ENCODE assay signal across 28 mouse cellular contexts in the genomic region with DNA sequence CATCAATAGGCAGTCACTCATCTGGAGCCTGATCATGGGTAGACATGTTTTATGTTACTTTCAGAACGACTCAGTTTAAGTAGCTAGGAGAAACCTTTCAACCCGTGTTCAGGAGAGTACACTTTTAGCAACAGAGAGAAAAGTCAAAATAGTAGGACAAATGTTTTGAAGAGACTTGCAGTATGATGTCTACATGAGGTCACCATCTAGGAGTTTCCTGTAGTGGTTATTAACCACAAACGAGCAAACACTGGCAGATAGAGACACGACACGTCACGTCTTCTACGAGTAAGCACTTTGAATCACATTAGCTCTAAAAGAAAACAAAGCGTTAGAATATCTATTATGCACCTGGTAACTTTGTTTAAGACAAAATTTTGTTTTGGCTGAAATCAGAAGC.
DNase-seq lines count a peak whose midpoint lies in the region; ATAC-seq and TF ChIP-seq lines count a peak whose summit lies in the region.
"Had no signal": no experiment of that assay in that cellular context is flagged by ENCODE, and none has a peak within 500 bp of the region (broad histone marks: within the 10 kb centered on the region; RNA-seq: fewer than 3 reads in every experiment).

No protein-coding gene starts in this region.

- H3K36me3 ChIP-seq in forebrain, embryonic 15.5 days: no peaks in the 10 kb centered on the region
- no peaks in the 10 kb centered on the region for H3K36me3 ChIP-seq in forebrain, embryonic 11.5 days (ENCODE audit: control insufficient read depth, insufficient read depth, low read length)
- H3K36me3 ChIP-seq in midbrain, embryonic 11.5 days (ENCODE audit: control insufficient read depth, insufficient read depth, low read length): no peaks in the 10 kb centered on the region
- H3K36me3 ChIP-seq in midbrain, postnatal 0 days (ENCODE audit: insufficient read depth, low read length): no peaks in the 10 kb centered on the region
- H3K36me3 ChIP-seq: embryonic facial prominence, embryonic 12.5 days; embryonic facial prominence, embryonic 15.5 days; forebrain, embryonic 12.5 days; heart, embryonic 10.5 days; heart, embryonic 13.5 days; hindbrain, embryonic 13.5 days had no signal

- H3K4me2 ChIP-seq in forebrain, embryonic 15.5 days (replicated peaks): no peak overlapping the region
- H3K4me2 ChIP-seq in forebrain, embryonic 11.5 days (ENCODE audit: low read depth, low read length, severe bottlenecking): no peak overlapping the region
- no peak overlapping the region for H3K4me2 ChIP-seq in midbrain, embryonic 11.5 days
- H3K4me2 ChIP-seq in midbrain, postnatal 0 days (ENCODE audit: low read depth, low read length, poor library complexity, severe bottlenecking): no peak overlapping the region
- H3K4me2 ChIP-seq: embryonic facial prominence, embryonic 12.5 days; embryonic facial prominence, embryonic 15.5 days; forebrain, embryonic 12.5 days; heart, embryonic 13.5 days; hindbrain, embryonic 13.5 days had no signal

- peaks cover 23% of the 10 kb centered on the region for H3K4me1 ChIP-seq in forebrain, embryonic 15.5 days
- H3K4me1 ChIP-seq in forebrain, embryonic 11.5 days (replicated peaks; ENCODE audit: control insufficient read depth, insufficient read depth, low read length): no peaks in the 10 kb centered on the region
- H3K4me1 ChIP-seq in midbrain, embryonic 11.5 days (ENCODE audit: control insufficient read depth, insufficient read depth, low read length): peaks cover 3% of the 10 kb centered on the region; the same call in 1 of the 2 replicates
- H3K4me1 ChIP-seq in midbrain, postnatal 0 days (ENCODE audit: insufficient read depth, low read length): no peaks in the 10 kb centered on the region
- H3K4me1 ChIP-seq: embryonic facial prominence, embryonic 15.5 days; heart, embryonic 10.5 days; heart, embryonic 13.5 days had no signal

- no peak for TF ChIP-seq CTCF in midbrain, postnatal 0 days (IDR thresholded peaks at IDR 0.05)

- H3K27me3 ChIP-seq in forebrain, embryonic 15.5 days: no peaks in the 10 kb centered on the region
- H3K27me3 ChIP-seq in forebrain, embryonic 11.5 days (ENCODE audit: control insufficient read depth, insufficient read depth, low read length): no peaks in the 10 kb centered on the region
- no peaks in the 10 kb centered on the region for H3K27me3 ChIP-seq in midbrain, embryonic 11.5 days (ENCODE audit: control insufficient read depth, insufficient read depth, low read length)
- H3K27me3 ChIP-seq in midbrain, postnatal 0 days (ENCODE audit: insufficient read depth, low read length): no peaks in the 10 kb centered on the region
- H3K27me3 ChIP-seq: embryonic facial prominence, embryonic 12.5 days; embryonic facial prominence, embryonic 15.5 days; forebrain, embryonic 12.5 days; heart, embryonic 13.5 days; hindbrain, embryonic 13.5 days had no signal

- H3K27ac ChIP-seq in forebrain, embryonic 15.5 days (replicated peaks): peak overlapping the region; percentile 52
- H3K27ac ChIP-seq in forebrain, embryonic 11.5 days (ENCODE audit: low read depth, low read length): no peak overlapping the region
- H3K27ac ChIP-seq in midbrain, embryonic 11.5 days (ENCODE audit: low read depth, low read length): no peak overlapping the region
- H3K27ac ChIP-seq in midbrain, postnatal 0 days (ENCODE audit: low read depth, low read length): no peak overlapping the region
- H3K27ac ChIP-seq: embryonic facial prominence, embryonic 12.5 days; embryonic facial prominence, embryonic 15.5 days; forebrain, embryonic 12.5 days; heart, adult 2 months; heart, embryonic 10.5 days; heart, embryonic 13.5 days; hindbrain, postnatal 0 days had no signal

- no peak overlapping the region for H3K4me3 ChIP-seq in forebrain, embryonic 15.5 days
- no peak overlapping the region for H3K4me3 ChIP-seq in forebrain, embryonic 11.5 days (ENCODE audit: low read depth, low read length)
- H3K4me3 ChIP-seq in midbrain, embryonic 11.5 days (ENCODE audit: low read depth, low read length): no peak overlapping the region
- no peak overlapping the region for H3K4me3 ChIP-seq in midbrain, postnatal 0 days (ENCODE audit: low read depth, low read length)
- H3K4me3 ChIP-seq: embryonic facial prominence, embryonic 12.5 days; embryonic facial prominence, embryonic 15.5 days; forebrain, embryonic 12.5 days; heart, adult 2 months; heart, embryonic 10.5 days; heart, embryonic 13.5 days; hindbrain, embryonic 13.5 days had no signal

- no peak for DNase-seq in forebrain, embryonic 11.5 days (ENCODE audit: low spot score)
- DNase-seq in midbrain, embryonic 11.5 days (ENCODE audit: low spot score, missing footprints): peak; percentile 70
- DNase-seq in midbrain, postnatal 0 days (ENCODE audit: low spot score): no peak
- DNase-seq in right cerebral cortex, postnatal 10 days (ENCODE audit: low spot score in 2 of 2): no peak
- no peak for DNase-seq in thymus, postnatal 14 days
- DNase-seq in thymus, postnatal 4 days: no peak
- DNase-seq: adrenal gland, adult 8-10 months; adrenal gland, postnatal 25 days; cerebellum, adult 18-20 months; cerebellum, adult 9-10 months; cerebellum, postnatal 14 days; gastrocnemius, postnatal 25 days; heart, adult 2 months; heart, postnatal 14 days; heart, postnatal 4 days had no signal

- H3K9me3 ChIP-seq in forebrain, embryonic 15.5 days: no peaks in the 10 kb centered on the region
- no peaks in the 10 kb centered on the region for H3K9me3 ChIP-seq in forebrain, embryonic 11.5 days (ENCODE audit: control insufficient read depth, low read length)
- no peaks in the 10 kb centered on the region for H3K9me3 ChIP-seq in midbrain, embryonic 11.5 days (ENCODE audit: control insufficient read depth, low read length)
- H3K9me3 ChIP-seq in midbrain, postnatal 0 days (ENCODE audit: low read length): no peaks in the 10 kb centered on the region
- H3K9me3 ChIP-seq: embryonic facial prominence, embryonic 12.5 days; embryonic facial prominence, embryonic 15.5 days; forebrain, embryonic 12.5 days; heart, embryonic 10.5 days; heart, embryonic 13.5 days; hindbrain, embryonic 13.5 days had no signal

- 58% methylated on average over 8 of the region's 8 CpGs for WGBS in forebrain, embryonic 15.5 days
- WGBS in forebrain, embryonic 11.5 days: 81% methylated on average over 8 of the region's 8 CpGs
- WGBS in midbrain, embryonic 11.5 days: 87% methylated on average over 8 of the region's 8 CpGs
- WGBS in midbrain, postnatal 0 days: 81% methylated on average over 8 of the region's 8 CpGs

- ATAC-seq in forebrain, embryonic 15.5 days (replicated peaks): 0 out of 2 replicates have a peak, but pooled peaks have one; percentile 16
- ATAC-seq in forebrain, embryonic 11.5 days (replicated peaks; ENCODE audit: low FRiP score): no peak
- no peak for ATAC-seq in midbrain, embryonic 11.5 days (ENCODE audit: low FRiP score)
- no peak for ATAC-seq in midbrain, postnatal 0 days (ENCODE audit: low FRiP score)
- peak; percentile 48 to 49; a peak in 2 of 4 replicates for ATAC-seq in hematopoietic stem cell, adult 5-6 weeks (replicated peaks in 1 of 2; ENCODE audit: insufficient read depth in 1 of 2, low FRiP score in 2 of 2, low TSS enrichment in 1 of 2, low read depth in 1 of 2, poor library complexity in 2 of 2, severe bottlenecking in 2 of 2)
- ATAC-seq: activated CD4-positive, CD25-positive, alpha-beta regulatory T cell, adult 4 months; CD4-positive, CD25-positive, alpha-beta regulatory T cell, adult 4 months; hindbrain, postnatal 0 days; inflammation-experienced regulatory T-cells, adult 6 months; intestine, embryonic 16.5 days had no signal

- no peak overlapping the region for H3K9ac ChIP-seq in forebrain, embryonic 15.5 days (replicated peaks)
- H3K9ac ChIP-seq in forebrain, embryonic 11.5 days (ENCODE audit: low read length): no peak overlapping the region
- H3K9ac ChIP-seq in midbrain, embryonic 11.5 days (ENCODE audit: low read length): no peak overlapping the region
- no peak overlapping the region for H3K9ac ChIP-seq in midbrain, postnatal 0 days (replicated peaks; ENCODE audit: low read length, poor library complexity, severe bottlenecking)
- H3K9ac ChIP-seq: embryonic facial prominence, embryonic 12.5 days; embryonic facial prominence, embryonic 15.5 days; forebrain, embryonic 12.5 days; heart, embryonic 13.5 days; hindbrain, embryonic 13.5 days had no signal

Comparison
In these comparisons a context has a peak if more than half of its experiments do, and no peak if none do; other contexts are left out.
1. ATAC-seq: peak in forebrain, embryonic 15.5 days (single experiment) and hematopoietic stem cell, adult 5-6 weeks (2 of 2); none in forebrain, embryonic 11.5 days (single experiment), midbrain, embryonic 11.5 days (single experiment) and midbrain, postnatal 0 days (single experiment).